Mouse (Mus musculus) CD8-positive naive resting alpha-beta T cell, adult 2 months (primary cell): ENCODE data around the gene Ttc7.
"Not testable (repeated sequence)": the region's sequence is repeated elsewhere in the genome, so short reads cannot be mapped to it uniquely, and the experiment has no call there.

ENCODE experiments used
- DNase-seq, 2 experiments: peaks; one replicate each; pipeline ENCODE4 v3.0.0; 2022; ENCODE audit warnings: low read depth in 2 of 2, low spot score in 2 of 2

The Ttc7 gene

DNA sequence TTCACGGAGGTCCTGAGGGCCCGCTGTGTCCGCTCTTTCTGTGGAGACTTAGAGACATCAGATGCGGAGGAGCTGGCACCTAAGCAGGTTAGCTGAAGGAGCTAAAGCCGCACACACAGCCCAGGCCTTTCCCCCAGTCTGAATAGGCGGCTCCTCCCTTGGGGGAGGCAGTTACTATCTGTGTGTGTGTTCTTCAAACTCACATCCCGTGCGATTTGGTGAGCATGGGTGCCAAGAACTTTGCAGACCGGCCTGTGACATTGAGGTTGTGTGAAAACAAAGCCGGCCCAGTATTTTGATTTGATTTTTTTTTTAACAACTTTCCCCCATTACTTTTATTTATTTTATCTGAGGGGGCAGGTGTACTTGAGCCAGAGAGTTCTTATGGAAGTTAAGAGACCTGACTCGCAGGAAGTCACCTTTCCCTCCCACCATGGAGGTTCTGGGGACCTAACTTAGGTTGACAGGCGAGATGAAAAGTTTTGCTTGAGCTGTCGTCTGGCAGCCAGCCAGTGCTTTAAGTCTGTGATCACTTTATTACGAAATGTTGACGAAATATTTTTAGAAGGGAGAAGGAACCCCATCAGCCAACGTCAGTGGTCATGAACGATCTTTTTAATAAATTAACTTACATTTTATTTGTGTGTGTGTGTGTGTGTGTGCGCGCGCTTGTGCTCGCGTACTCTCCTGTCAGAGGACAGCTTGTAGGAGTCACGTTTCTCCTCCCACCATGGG is 3.2 kb downstream of the Ttc7 start:
- peak; percentile 36 to 42 for DNase-seq

DNA sequence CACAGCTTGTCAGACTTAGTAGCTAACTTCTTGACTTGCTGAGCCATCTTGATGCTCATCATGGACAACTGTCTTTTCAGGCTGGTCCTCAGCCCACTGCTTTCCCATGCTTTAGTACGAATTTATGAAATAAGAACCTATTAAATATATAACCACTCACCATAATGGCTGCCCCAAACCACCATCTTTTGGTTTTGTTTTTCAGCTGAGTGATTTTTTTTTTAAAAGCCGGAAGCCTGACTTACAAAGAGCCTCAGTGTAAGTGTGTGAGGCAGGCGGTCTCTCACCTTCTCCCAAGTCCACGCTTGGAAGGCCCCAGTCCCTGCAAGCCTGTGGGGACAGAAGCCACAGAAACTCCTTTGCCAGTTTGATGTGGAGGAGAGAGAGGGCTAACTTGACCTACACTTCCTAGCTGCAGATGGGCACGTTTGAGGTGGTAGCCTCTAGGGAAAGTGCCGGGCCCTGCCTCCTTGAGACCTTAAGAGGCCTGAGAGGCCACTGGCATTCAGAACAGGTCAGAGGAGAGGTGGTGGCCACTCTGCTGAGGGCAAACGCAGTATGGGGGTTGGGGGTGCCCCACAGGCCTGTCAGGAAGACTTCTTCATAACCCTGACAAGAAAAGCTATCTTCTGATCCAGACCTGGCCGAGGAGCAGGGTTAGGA is 3.9 kb downstream of the Ttc7 start:
- DNase-seq: peak in 1 of 2 experiments; percentile 24

DNA sequence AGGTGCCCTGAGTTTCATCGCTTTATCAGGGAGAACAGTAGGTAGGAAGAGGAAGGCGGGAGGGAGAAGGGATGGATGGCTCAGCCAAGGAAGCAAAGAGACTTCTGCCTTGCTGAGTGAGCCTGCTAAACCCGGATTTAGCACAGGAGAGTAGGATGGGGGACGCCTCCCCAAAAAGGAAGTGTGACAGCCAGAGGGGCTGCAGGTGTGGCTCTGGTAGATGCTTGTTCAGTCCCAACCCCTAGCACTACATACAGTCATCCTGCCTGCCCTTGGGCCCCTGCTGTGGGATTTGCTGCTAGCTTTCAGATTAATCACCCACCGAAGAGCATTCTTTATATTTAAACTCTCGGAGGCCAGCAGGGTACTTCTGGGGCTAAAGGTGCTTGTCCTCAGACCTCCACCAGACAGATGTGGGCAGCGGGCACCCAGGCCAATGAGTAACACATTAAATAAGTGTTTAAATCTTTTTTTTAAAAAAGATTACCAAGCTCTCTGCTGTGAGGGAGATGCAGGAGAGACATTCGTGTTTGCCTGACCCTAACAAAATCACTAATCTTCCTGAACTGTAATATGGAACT is 4.6 kb downstream of the Ttc7 start:
- no peak for DNase-seq

GRCm38 (mm10) chr17:87288131-87288530 is 5.4 kb downstream of the Ttc7 start:
- DNase-seq: no peak

- no peak for DNase-seq
Measured at GRCm38 (mm10) chr17:87289367-87289766, 6.7 kb downstream of the Ttc7 start.

GRCm38 (mm10) chr17:87291037-87291436 is 8.4 kb downstream of the Ttc7 start:
- no peak for DNase-seq

DNA sequence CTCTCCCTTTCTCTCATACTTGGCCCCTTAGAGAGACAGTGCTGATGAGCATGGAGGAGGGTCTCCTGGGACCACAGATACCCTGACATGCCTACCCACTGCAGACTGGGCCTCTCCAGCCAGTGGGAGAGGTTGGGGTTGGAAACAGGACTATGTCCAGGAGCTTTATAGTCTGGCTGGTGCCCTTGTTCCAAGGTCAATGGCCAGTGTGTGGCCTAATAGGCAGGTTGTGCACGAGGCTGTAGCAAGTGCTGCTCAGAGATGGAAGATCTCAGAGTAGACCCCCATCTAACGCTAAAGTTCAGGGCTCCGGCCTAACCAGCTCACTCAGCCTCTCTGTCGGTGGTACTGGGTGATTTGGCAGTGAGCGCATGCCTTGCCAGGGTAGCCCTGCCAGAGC is 9.1 kb downstream of the Ttc7 start:
- DNase-seq: no peak

DNA sequence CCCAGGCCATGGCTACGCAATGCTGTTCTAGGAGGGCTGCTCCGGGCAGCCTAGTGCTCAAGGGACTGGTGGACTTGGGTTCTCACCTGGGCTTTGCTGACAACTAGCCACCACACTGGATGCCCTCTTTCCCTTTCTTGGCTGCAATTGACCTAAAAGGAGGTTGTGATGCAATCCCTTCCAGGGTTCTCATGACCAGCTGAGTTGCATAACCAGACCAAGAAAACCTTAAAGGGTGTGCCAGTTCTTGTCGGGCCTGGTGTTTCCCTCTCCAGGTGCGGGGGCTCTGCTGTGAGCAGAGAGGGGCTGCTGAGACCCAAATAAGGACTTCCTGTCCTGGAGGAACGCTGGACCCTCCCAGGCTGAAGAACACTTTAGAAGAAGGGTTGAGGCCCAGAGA is 10.4 kb downstream of the Ttc7 start:
- DNase-seq: no peak

DNA sequence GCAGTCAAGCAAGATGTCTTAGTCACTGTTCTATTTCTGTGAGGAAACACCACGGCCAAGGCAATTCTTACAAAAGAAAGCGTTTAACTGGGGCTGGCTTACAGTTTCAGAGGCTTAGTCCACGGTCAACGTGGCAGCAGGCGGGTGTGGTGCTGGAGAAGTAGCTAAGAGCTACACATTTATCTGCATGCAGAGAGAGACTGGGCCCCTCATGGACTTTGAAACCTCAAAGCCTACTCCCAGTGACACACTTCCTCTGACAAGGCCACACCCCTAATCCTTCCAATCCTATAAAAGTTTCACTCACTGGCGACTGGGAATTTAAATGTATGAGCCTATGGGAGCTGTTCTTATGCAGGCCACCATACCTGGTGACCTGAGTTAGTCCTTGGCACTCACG is 13.1 kb downstream of the Ttc7 start:
- no peak for DNase-seq

GRCm38 (mm10) chr17:87296701-87297100 is 14.0 kb downstream of the Ttc7 start:
- DNase-seq: not testable (repeated sequence)

DNA sequence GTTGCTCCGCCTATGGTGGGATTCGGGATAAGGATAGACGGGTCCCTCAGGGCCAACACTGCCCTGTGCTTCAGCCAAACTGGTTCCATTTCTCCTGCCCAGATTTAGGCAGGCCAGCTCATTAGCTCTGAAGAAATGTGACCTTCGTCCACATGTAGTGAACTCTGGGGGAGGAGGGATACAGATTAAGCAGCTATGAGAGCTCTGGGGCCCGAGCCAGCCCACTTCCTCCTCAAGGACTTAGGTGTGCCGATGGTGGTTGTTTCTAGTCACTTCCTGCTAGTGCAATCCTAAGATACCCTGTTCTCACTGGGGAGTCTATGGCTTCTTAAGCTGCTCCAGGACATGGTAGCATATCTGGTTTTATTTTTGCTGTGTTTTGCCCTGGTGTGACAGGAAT is 16.3 kb downstream of the Ttc7 start:
- DNase-seq: peak; percentile 30 to 49

GRCm38 (mm10) chr17:87300340-87300739 is 17.7 kb downstream of the Ttc7 start:
- no peak for DNase-seq

GRCm38 (mm10) chr17:87301607-87302006 is 18.9 kb downstream of the Ttc7 start:
- DNase-seq: not testable (repeated sequence)

- no peak for DNase-seq
Measured at GRCm38 (mm10) chr17:87302014-87302794, 19.5 kb downstream of the Ttc7 start.

DNA sequence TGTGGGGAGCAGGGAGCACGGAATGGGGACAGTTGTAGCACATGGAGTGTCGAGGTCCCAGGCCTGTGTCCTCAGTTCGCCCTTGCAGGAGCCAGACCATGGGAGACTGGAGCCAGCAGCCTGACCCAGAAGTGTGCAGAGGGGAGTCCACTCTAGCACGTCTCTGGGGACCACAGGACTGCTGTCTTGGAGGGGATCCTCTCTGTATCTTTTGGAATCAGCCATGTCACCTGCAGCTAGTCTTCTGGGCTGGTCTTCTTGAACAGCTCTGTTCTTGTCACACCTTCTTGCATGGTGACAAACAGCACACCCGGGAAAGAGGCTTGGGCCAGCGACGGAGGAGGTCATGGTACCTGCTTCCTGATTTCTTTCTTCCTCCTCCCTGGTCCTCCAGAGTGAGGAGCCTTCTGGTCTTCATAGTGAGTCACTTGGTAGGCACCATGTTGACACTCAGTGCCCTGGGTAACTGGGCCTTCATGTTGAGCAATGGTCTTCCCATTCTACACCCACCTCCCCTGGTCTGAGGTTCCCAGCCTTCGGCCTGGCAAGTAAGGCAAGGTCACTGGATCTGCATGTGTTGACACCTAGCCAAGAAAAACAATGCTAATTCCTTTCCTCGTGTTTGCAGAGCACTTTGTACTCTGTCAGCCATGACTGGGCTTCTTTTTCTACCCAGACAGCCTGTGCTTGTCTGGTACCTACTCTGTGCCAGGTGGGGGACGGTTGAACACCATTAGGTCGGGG is 21.6 kb downstream of the Ttc7 start:
- no peak for DNase-seq

DNA sequence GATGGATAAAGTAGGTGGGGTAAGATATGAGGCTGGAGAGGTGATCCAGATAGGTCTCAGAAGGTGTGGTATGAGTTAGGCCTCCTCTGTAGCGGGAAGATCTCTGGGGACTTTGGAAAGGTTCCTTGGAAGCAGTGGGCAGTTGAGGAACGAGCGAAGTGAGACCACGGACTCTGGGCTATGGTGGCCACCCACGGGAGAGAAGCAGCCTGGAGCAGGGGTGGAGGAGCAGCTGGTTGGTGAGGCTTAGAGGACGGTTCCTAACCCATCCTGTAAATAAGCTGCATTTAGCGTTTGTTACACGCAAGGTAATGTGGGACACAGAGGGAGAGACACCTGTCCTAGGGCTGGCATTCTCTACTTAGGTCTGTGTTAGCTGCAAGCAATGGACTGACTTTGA is 22.4 kb downstream of the Ttc7 start:
- DNase-seq: no peak

- no peak for DNase-seq
Measured at GRCm38 (mm10) chr17:87306746-87307145, 24.1 kb downstream of the Ttc7 start.

DNA sequence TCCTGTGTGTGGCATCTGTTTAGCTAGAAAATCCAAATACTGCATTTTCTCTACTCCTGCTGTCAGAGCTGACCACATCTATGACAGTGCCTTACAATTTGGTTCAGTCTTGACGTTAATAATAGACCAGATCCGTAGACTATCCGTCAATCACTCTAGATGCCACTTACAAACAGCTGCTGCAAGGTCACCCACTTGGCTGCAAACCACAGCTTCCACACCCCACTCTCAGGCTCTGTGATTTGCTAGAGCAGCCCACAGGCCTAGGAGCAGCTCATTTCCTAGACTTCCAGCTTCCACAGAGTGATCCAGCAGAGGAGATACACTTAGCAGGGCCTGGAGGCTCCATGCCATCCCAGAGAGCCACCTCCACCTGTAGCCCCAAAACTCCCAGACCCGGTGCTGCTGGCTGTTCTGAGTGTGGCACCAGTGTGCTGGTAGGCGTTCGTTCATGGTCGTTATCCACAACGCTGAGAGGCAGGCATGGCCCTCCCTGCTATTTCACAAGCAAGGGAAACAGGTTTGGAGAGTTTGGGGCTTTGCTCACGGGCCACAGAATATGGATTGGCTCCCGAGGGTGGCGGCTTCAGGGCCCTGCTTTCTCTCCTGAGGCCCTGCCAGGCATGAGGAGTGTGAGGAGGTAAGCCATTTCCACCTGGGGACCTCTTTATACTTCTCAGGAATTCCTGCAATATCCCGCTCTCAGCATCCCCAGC is 26.5 kb downstream of the Ttc7 start:
- no peak for DNase-seq

GRCm38 (mm10) chr17:87310497-87310896 is 27.8 kb downstream of the Ttc7 start:
- DNase-seq: no peak

DNA sequence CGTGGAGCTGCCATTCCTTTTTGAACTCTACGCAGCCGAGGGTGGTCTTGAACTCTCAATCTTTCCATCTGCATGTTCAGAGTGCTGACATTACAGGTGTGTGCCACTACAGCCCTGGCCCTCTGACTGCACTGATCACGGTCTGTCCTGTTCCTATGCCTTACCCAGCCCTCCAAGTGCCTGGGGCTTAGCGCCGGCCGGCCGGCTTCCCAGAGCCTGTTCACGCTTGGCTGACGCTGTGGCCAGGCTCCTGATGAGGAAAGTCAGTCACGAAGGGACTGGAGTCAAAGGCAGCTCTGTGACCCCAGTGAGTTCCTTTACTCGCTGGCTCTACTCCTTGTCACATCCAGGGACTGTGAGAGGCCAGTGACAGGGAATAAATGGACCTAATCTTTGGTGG is 29.7 kb downstream of the Ttc7 start:
- DNase-seq: no peak
